Comparison of ENCODE assay signal across 8 mouse cellular contexts in the genomic region with DNA sequence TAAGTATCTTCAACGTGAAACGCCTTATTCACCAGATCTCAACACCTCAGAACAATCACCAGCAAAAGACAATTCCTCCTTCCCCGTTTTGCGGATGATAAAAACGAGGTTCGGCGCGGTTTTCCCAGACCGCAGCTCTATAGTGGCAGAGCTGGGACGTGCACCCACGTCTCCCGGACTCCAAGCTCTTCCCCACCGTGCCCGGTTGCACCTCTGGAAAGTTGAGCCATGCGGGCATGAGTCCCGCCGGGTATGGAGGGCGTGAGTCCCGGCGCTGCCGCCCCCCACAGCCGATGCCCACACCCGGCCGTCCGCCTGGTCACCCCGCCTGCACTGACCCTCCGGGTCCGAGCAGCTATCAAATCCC. TPM values are rescaled to one million over a fixed set of nuclear protein-coding genes. Genes with fewer than 3 reads are reported as not detected.
DNase-seq lines count a peak whose midpoint lies in the region; ATAC-seq and TF ChIP-seq lines count a peak whose summit lies in the region.

No protein-coding gene starts in this region.

- H3K36me3 ChIP-seq in heart, embryonic 10.5 days, result no peaks in the 10 kb centered on the region
- no peaks in the 10 kb centered on the region for H3K36me3 ChIP-seq in forebrain, embryonic 10.5 days (replicated peaks)
- H3K36me3 ChIP-seq in liver, embryonic 14.5 days (replicated peaks; ENCODE audit: control insufficient read depth, insufficient read depth, low read depth), result no peaks in the 10 kb centered on the region

- TF ChIP-seq CTCF in liver, embryonic 14.5 days (IDR thresholded peaks at IDR 0.05; ENCODE audit: low read depth), result no peak

- H3K4me2 ChIP-seq in liver, embryonic 14.5 days (ENCODE audit: low read depth), result peak overlapping the region; percentile 94

- H3K9ac ChIP-seq in liver, embryonic 14.5 days (replicated peaks), result peak overlapping the region; percentile 58

- TF ChIP-seq EP300 in liver, embryonic 14.5 days (IDR thresholded peaks at IDR 0.05; ENCODE audit: low read depth), result no peak

- peak; percentile 5 for ATAC-seq in CD4-positive, CD25-positive, alpha-beta regulatory T cell, adult 4 months
- ATAC-seq in liver, embryonic 14.5 days (ENCODE audit: insufficient read depth), result peak; percentile 27; the same call in 1 of the 2 replicates

- intact Hi-C loops in heart, postnatal 25 days (cut with DNase I), result loop anchor here (5.0 kb wide), 2 partner anchors 61 to 756 kb away; no protein-coding TSS in a partner anchor

- peak; percentile 82 for DNase-seq in heart, embryonic 10.5 days (ENCODE audit: low spot score)
- DNase-seq in heart, postnatal 25 days (ENCODE audit: low spot score), result no peak
- DNase-seq in forebrain, embryonic 10.5 days (ENCODE audit: extremely low spot score, low spot score), result no peak
- no peak for DNase-seq in liver, embryonic 14.5 days (ENCODE audit: low read depth in 3 of 3, low spot score in 3 of 3)
- DNase-seq in urinary bladder, adult 2 months (ENCODE audit: low spot score), result no peak
- no peak for DNase-seq in thymus, postnatal 10 days (ENCODE audit: low spot score in 2 of 2)
- DNase-seq in embryo, embryonic 10.5 days (ENCODE audit: low spot score), result no peak

- peak overlapping the region; percentile 89 for H3K27ac ChIP-seq in heart, embryonic 10.5 days
- peak overlapping the region; percentile 89 for H3K27ac ChIP-seq in forebrain, embryonic 10.5 days
- no peak overlapping the region for H3K27ac ChIP-seq in liver, embryonic 14.5 days

- peak overlapping the region; percentile 85 for H3K4me3 ChIP-seq in heart, embryonic 10.5 days
- peak overlapping the region; percentile 90 for H3K4me3 ChIP-seq in forebrain, embryonic 10.5 days
- H3K4me3 ChIP-seq in liver, embryonic 14.5 days (ENCODE audit: insufficient read depth in 1 of 2, low read depth in 2 of 2, low read length in 2 of 2), result peak overlapping the region; percentile 62 to 80

- no peaks in the 10 kb centered on the region for H3K9me3 ChIP-seq in heart, embryonic 10.5 days
- H3K9me3 ChIP-seq in forebrain, embryonic 10.5 days, result no peaks in the 10 kb centered on the region
- no peaks in the 10 kb centered on the region for H3K9me3 ChIP-seq in liver, embryonic 14.5 days (ENCODE audit: control insufficient read depth, low read length)

- WGBS in heart, embryonic 10.5 days, result under 1% methylated on average over 28 of the region's 28 CpGs
- WGBS in forebrain, embryonic 10.5 days, result 1% methylated on average over 28 of the region's 28 CpGs
- under 1% methylated on average over 28 of the region's 28 CpGs for WGBS in liver, embryonic 14.5 days (ENCODE audit: insufficient replicate concordance)

- peaks cover 10% of the 10 kb centered on the region; the same call in 1 of the 2 replicates for H3K4me1 ChIP-seq in heart, embryonic 10.5 days
- H3K4me1 ChIP-seq in forebrain, embryonic 10.5 days, result peaks cover 45% of the 10 kb centered on the region
- H3K4me1 ChIP-seq in liver, embryonic 14.5 days (replicated peaks; ENCODE audit: control insufficient read depth in 2 of 2, insufficient read depth in 2 of 2, low read length in 1 of 2), result peaks cover 3 to 10% of the 10 kb centered on the region in 2 experiments; a peak in 2 of 4 replicates

- peaks cover 63% of the 10 kb centered on the region for H3K27me3 ChIP-seq in heart, embryonic 10.5 days (ENCODE audit: insufficient read depth, poor library complexity, severe bottlenecking)
- peaks cover 5% of the 10 kb centered on the region; the same call in 1 of the 2 replicates for H3K27me3 ChIP-seq in forebrain, embryonic 10.5 days (ENCODE audit: poor library complexity, severe bottlenecking)
- no peaks in the 10 kb centered on the region for H3K27me3 ChIP-seq in liver, embryonic 14.5 days (ENCODE audit: control insufficient read depth, insufficient read depth, low read length)

RNA-seq across cellular contexts. Expression of a gene that starts 0.4 kb away (rescaled TPM):
- polyA plus RNA-seq in heart, embryonic 10.5 days (2016; fragmentation: Nextera tagmentation; extraction: Ambion mirVana), result 4.5 and 10.4 TPM in 2 replicates
- 1 to 10 TPM; 8.8 to 9.4 TPM for total RNA-seq in heart, postnatal 25 days (2021)
- polyA plus RNA-seq in CD4-positive, CD25-positive, alpha-beta regulatory T cell, adult 4 months (2017; shearing (Covaris generic)), result 1 to 10 TPM; 4.3 to 5.6 TPM
- 9.3 and 12.4 TPM in 2 replicates for polyA plus RNA-seq in forebrain, embryonic 10.5 days (2016; fragmentation: Nextera tagmentation; extraction: Ambion mirVana)
- polyA plus RNA-seq in liver, embryonic 14.5 days (2012; rRNA removed), result 4.9 and 5.0 TPM in 2 replicates
- polyA plus RNA-seq in liver, embryonic 14.5 days (2014; fragmentation: Nextera tagmentation; extraction: Ambion mirVana), result 1.8 and 2.2 TPM in 2 replicates
- polyA plus RNA-seq in urinary bladder, adult 2 months (2012; rRNA removed), result 18.4 and 32.6 TPM in 2 replicates
